Mouse (Mus musculus): ENCODE data around the gene Gm20388.

GRCm38 (mm10) chr8:122678061-122678895 is 2767.6 kb downstream of the Gm20388 start:
- TF ChIP-seq CTCF (IDR thresholded peaks at IDR 0.05; ENCODE audit: low read depth) (peak; percentile 79), EP300 (IDR thresholded peaks at IDR 0.05; ENCODE audit: low read depth) (0 out of 2 replicates have a peak, but pooled peaks have one; percentile 3)

Measured in liver, embryonic 14.5 days (tissue).